Mouse (Mus musculus): ENCODE data around the gene Dact1. TPM values are rescaled to one million over a fixed set of nuclear protein-coding genes. Genes with fewer than 3 reads are reported as not detected.

Gene Dact1
- polyA plus RNA-seq, 1 experiment from 2014 or later = 21.2 TPM

DNA sequence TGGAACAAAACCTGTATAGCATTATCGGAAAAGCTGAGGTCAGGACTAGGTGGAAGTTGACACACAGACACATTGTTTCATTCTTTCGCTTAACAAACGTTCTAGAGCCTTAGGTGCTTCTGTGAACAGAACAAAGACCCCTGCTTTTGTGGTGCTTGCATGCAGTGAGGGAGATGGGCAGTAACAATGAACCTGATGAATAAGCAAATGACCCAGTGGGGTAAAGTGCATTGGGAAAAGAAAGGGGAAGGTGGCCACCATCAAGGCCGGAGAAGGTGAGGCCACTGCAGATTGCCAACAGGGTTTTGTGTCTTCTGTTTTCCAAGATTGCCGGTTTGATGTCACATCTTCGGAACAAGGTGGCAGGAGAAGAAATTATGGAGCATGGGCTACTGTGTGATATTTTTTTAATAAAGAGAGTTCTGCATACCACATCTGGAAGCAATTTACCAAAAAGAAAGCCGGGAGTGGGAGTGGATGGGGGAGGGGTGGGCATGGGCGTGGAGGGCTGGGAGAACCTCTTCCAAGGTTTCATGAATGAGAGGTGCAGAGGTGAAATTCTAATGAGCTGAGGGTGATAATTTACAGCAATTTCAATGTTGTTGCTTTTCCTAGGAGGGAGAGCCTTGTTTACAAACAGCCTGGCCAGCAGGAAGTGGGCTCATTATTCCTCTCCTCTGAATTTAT is 12.7 kb upstream of the Dact1 start:
- peak; percentile 56; the same call in 1 of the 2 replicates for ATAC-seq (ENCODE audit: low FRiP score, low read depth)
- Histone ChIP-seq H3K4me1 (peaks cover 37% of the 10 kb centered on the region), H3K4me2 (replicated peaks) (peak overlapping the region; percentile 35), H3K27ac (peak overlapping the region; percentile 6; the same call in 1 of the 2 replicates), H3K9ac (no peak overlapping the region), H3K36me3 (no peaks in the 10 kb centered on the region), H3K9me3 (no peaks in the 10 kb centered on the region), H3K4me3 (no peak overlapping the region), H3K27me3 (no peaks in the 10 kb centered on the region; the same call in 1 of the 2 replicates)
- WGBS = 17% methylated on average over 8 of the region's 8 CpGs

DNA sequence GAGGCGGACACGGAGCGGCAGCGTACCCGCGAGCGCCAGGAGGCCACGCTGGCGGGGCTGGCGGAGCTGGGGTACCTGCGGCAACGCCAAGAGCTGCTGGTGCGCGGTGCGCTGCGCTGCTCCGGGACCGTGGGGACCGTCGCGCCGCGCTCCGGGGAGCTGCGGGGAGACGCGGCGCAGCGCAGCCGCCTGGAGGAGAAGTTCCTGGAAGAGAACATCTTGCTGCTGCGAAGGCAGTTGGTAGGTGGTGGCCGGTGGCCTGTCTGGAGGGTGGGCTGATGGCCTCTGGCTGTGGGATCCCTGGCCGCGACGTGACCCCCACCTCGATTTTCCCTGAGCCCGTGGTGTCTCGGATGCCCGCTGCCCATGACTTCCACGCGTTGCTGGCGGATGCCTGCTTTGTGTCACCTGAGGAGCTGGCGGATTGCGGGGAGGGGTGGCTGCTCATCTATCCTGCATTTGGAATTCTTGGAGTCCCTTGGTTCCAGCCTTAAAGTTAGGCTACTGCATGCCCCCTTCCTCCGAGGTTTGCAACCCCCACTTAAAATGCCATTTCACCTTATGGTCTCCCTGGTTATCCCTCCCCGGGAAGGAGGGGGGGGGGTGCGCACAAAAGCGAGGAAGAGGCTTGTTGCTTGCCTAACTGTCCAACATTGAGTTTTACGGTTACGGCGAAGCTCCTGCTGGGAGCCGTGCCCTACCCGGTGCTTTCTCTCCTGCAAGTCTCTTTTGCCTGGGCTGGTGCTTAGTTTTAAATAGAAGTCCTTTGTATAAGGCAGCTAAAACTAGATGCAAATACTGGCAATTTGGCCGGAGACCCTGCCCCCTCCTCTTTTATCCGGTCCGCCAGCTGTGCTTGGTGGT is 616 bp downstream of the Dact1 start:
- peak; percentile 3; the same call in 1 of the 2 replicates for ATAC-seq (ENCODE audit: low FRiP score, low read depth)
- peak overlapping the region; percentile 75 for H3K4me2 ChIP-seq (replicated peaks)
- under 1% methylated on average over 56 of the region's 56 CpGs for WGBS
- peak overlapping the region; percentile 95 for H3K27ac ChIP-seq
- H3K4me1 ChIP-seq = peaks cover 32% of the 10 kb centered on the region
- peak overlapping the region; percentile 88 for H3K4me3 ChIP-seq
- no peaks in the 10 kb centered on the region for H3K9me3 ChIP-seq
- H3K9ac ChIP-seq = peak overlapping the region; percentile 96
- H3K27me3 ChIP-seq = peaks cover 10% of the 10 kb centered on the region; the same call in 1 of the 2 replicates
- H3K36me3 ChIP-seq = peaks cover 24% of the 10 kb centered on the region

DNA sequence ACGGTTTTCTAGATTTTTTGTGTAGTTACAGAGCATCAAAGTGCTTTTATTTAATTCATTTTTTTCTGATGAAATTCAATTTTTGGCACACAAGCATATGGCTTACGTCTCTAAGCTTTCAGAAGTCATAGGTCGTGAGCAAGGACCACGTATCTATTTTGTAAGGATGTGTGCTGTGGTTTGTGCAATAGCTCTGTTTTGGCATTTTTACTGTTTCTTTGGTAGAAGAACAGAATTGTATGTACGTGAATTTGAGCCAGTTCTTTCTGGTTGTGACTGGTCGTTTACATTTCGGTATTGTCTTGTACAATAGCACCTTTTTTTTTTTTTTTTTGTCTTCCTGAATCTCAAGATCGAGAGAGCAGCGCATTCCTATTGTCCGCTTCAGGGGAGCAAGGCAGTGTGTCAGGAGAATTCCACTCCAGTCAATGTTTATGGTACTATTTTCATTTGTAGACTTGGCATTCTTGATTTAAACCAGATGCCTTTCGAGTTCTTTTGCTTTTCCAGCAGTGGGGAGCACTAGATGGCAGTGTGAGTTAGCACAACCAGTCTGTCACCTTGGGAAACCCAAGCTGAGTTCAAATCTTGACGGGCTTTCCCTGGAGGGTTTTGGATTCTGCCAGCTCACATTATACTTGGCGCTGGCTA is 1.7 kb downstream of the Dact1 start:
- peaks cover 25% of the 10 kb centered on the region for H3K4me1 ChIP-seq
- H3K9me3 ChIP-seq = 0 out of 2 replicates have a peak, but pooled peaks cover 3% of the 10 kb centered on the region
- peak overlapping the region; percentile 96 for H3K9ac ChIP-seq
- WGBS = 5% methylated on average over 13 of the region's 13 CpGs
- peak overlapping the region; percentile 88 for H3K4me3 ChIP-seq
- peaks cover 2% of the 10 kb centered on the region; the same call in 1 of the 2 replicates for H3K27me3 ChIP-seq
- ATAC-seq (ENCODE audit: low FRiP score, low read depth) = no peak
- peak overlapping the region; percentile 95; the same call in 1 of the 2 replicates for H3K27ac ChIP-seq
- H3K4me2 ChIP-seq (replicated peaks) = peak overlapping the region; percentile 75
- H3K36me3 ChIP-seq = peaks cover 33% of the 10 kb centered on the region

DNA sequence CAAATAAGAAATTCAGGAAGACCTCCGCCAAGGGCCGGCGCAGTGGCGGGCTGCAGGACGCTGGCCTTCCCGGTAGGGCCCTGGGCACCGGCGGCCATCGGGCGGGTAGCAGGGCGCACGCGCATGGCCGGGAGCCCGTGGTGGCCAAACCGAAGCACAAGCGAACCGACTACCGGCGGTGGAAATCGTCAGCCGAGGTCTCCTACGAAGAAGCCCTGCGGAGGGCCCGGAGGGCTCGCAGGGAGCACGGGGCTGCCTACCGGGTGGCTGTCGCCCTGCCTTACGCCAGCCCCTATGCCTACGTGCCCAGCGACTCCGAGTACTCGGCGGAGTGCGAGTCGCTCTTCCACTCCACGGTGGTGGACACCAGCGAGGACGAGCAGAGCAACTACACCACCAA is 8.6 kb downstream of the Dact1 start:
- Histone ChIP-seq H3K27ac (no peak overlapping the region), H3K9ac (no peak overlapping the region), H3K36me3 (peaks cover 73% of the 10 kb centered on the region), H3K4me1 (no peaks in the 10 kb centered on the region), H3K4me2 (replicated peaks) (no peak overlapping the region), H3K27me3 (no peaks in the 10 kb centered on the region), H3K9me3 (peaks cover 16% of the 10 kb centered on the region), H3K4me3 (no peak overlapping the region)
- WGBS = 90% methylated on average over 35 of the region's 40 CpGs
- ATAC-seq (ENCODE audit: low FRiP score, low read depth) = no peak

DNA sequence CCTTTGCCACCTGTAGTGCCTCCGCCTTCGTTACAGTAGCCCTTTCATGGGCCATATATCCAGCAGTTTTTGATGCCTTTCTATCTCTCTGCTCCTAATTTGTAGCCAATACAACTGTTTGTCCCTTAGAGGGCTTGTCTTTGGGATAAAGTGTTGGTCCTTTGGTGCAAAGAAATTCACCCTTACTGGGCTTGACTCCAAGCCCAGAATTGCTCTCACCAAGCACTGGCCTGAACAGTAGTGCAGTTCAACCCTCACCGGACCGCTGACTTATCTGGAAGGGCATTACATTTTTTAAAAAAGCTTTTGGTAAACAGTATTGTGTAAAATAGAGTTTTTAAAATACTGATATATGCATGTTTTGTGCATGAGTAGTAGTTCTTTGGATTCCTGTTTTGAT is 9.9 kb downstream of the Dact1 start:
- ATAC-seq (ENCODE audit: low FRiP score, low read depth) = no peak
- Histone ChIP-seq H3K4me2 (replicated peaks) (no peak overlapping the region), H3K4me3 (no peak overlapping the region), H3K9me3 (peaks cover 16% of the 10 kb centered on the region), H3K27me3 (no peaks in the 10 kb centered on the region), H3K36me3 (peaks cover 61% of the 10 kb centered on the region), H3K27ac (no peak overlapping the region), H3K4me1 (no peaks in the 10 kb centered on the region), H3K9ac (no peak overlapping the region)
- 90% methylated on average over 4 of the region's 4 CpGs for WGBS

DNA sequence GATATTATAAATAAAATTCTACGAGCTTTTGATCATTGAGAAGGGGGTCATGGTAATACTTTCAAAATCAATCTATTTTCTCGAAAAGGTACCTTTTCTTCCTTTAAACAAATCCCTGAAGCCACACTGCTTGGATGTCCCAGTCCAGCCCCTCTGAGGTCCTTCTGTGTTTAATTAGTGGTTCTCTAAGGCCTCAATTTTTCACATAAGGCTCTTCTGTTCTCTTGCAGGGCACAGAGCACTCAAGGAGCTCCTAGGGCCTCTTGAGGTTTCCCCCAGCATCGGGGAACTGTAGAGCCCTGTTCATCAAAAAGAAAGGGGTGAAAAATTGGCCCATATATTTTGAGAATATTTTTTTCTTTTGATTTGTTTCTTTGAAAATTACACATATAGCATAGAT is 23.0 kb downstream of the Dact1 start:
- peaks cover 7% of the 10 kb centered on the region; the same call in 1 of the 2 replicates for H3K27me3 ChIP-seq
- H3K4me1 ChIP-seq = peaks cover 21% of the 10 kb centered on the region
- no peak overlapping the region for H3K4me3 ChIP-seq
- H3K36me3 ChIP-seq = no peaks in the 10 kb centered on the region
- no peaks in the 10 kb centered on the region for H3K9me3 ChIP-seq
- no peak overlapping the region for H3K4me2 ChIP-seq (replicated peaks)
- no peak for ATAC-seq (ENCODE audit: low FRiP score, low read depth)
- no peak overlapping the region for H3K9ac ChIP-seq
- no peak overlapping the region for H3K27ac ChIP-seq
- 40% methylated on average over 3 of the region's 3 CpGs for WGBS

DNA sequence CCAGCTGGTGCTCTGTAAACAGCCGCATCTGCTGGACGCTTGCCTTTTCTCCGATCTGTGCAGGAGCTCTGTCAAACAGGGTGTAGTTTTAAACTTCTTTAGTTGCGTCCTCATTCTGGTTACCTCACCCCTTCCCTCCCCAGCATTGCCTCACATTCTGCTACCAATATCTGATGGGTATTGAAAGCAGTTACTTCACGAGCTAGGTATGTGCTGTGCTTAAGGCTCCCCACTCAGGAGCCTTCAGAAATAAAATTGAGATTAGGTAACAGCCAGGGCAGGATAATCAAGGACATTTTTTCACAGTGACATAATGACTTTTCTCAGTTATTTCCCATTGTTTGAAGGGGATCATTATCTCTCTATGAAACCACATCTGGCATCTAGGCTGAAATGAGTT is 23.9 kb downstream of the Dact1 start:
- WGBS = 22% methylated on average over 5 of the region's 5 CpGs
- H3K27me3 ChIP-seq = peaks cover 7% of the 10 kb centered on the region; the same call in 1 of the 2 replicates
- 0 out of 2 replicates have a peak, but pooled peaks have one; percentile 48 for ATAC-seq (ENCODE audit: low FRiP score, low read depth)

DNA sequence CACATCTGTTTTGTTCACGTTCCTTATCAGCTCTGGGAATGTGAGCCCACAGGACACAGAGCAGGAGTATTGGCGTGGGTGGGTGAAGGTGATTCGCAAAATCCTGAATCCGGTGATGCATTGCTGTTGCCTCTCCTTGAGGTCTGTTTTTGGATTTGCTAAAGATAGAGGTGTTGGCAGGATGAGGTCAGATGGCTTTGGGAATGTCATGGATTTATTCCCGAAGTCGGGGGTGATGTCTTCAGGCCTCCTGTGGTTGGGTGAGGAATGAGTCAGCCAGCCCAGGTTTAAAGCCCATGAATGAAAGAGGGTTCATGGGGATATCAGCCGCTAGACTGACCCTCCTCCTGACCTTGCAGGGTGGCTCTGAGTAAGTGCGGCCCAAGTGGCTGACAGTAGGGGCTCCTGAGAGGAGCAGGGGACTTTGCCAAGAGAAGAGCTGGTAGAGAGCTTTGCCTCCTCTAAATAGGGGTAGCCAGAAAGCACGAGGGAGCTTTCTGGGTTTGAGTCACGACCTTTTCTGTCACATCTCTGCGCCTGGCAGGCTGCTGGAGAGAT is 27.4 kb downstream of the Dact1 start:
- H3K9ac ChIP-seq = no peak overlapping the region
- H3K9me3 ChIP-seq = no peaks in the 10 kb centered on the region
- no peaks in the 10 kb centered on the region for H3K36me3 ChIP-seq
- H3K27me3 ChIP-seq = peaks cover 7% of the 10 kb centered on the region; the same call in 1 of the 2 replicates
- 59% methylated on average over 11 of the region's 11 CpGs for WGBS
- H3K4me1 ChIP-seq = peaks cover 21% of the 10 kb centered on the region
- no peak overlapping the region for H3K4me3 ChIP-seq
- no peak for ATAC-seq (ENCODE audit: low FRiP score, low read depth)
- H3K27ac ChIP-seq = no peak overlapping the region
- no peak overlapping the region for H3K4me2 ChIP-seq (replicated peaks)

More for the DNA sequence above, 23.9 kb downstream of the Dact1 start:
- H3K9me3 ChIP-seq = no peaks in the 10 kb centered on the region
- no peak overlapping the region for H3K4me2 ChIP-seq (replicated peaks)
- peaks cover 21% of the 10 kb centered on the region for H3K4me1 ChIP-seq
- H3K9ac ChIP-seq = 0 out of 2 replicates have a peak overlapping the region, but pooled peaks have one; percentile 36
- no peak overlapping the region for H3K4me3 ChIP-seq
- no peaks in the 10 kb centered on the region for H3K36me3 ChIP-seq
- H3K27ac ChIP-seq = peak overlapping the region; percentile 39

DNA sequence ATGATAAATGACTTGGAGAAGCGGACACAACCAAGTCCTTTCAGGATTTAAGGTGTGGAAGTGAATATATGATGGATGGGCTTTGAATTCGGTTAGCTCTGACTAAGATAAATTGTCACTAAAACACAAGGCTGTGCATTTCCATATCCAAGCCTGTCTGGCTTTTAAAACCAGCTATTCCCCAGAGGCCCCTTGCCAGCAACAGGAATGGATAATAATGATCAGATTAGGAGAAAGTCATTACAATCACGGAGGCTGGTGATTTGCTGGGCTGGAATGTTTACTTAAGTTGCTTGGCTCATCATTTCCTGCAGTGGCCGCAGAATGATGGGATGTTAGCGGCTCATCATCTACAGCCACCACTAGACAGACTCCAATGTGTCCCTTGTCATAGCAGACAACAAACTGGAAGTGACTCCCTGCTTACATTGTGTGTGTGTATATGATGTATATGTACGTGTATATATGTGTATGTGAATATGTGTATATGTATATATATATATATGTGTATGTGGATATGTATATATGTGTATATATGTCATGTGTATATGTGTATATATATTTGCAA is 28.3 kb downstream of the Dact1 start:
- H3K4me3 ChIP-seq = no peak overlapping the region
- no peaks in the 10 kb centered on the region for H3K9me3 ChIP-seq
- peaks cover 16% of the 10 kb centered on the region for H3K4me1 ChIP-seq
- H3K27me3 ChIP-seq = peaks cover 7% of the 10 kb centered on the region; the same call in 1 of the 2 replicates
- no peak overlapping the region for H3K27ac ChIP-seq
- 66% methylated on average over 6 of the region's 6 CpGs for WGBS
- H3K4me2 ChIP-seq (replicated peaks) = no peak overlapping the region
- no peaks in the 10 kb centered on the region for H3K36me3 ChIP-seq
- ATAC-seq (ENCODE audit: low FRiP score, low read depth) = no peak
- H3K9ac ChIP-seq = no peak overlapping the region

DNA sequence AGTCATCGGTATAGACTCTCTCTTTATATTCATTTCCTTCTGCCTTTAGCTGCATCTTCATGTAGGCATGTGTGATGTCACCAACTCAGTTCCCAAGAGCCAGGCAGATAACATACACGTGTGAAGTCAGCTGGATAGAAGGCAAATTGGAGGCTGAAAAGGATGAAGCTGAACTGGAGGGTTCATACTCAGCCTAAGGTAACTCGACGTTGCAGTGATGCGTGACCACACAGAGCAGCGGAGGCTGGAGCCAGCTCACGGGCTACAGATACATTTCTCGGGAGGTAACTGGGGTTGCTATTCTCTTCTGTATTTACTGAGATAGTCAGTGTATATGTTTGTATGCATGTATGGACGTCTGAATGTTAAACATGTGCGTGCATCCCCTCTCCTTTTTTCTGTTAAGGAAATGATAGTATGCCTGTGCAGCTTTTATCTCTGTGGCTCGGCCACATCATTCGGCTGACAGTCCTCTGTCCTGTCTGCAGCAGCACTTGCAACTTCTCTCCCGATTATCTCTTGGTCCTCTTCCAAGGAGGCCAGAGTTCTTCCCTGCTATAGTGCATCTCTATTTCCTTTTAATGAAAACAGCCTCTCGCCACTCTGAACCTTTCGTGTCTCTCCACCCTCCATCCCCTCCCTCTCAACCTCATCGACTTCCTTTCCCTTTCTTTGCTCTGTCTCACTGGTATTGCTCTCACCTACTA is 29.6 kb downstream of the Dact1 start:
- peaks cover 3% of the 10 kb centered on the region for H3K4me1 ChIP-seq
- ATAC-seq (ENCODE audit: low FRiP score, low read depth) = no peak
- H3K27me3 ChIP-seq = peaks cover 4% of the 10 kb centered on the region; the same call in 1 of the 2 replicates
- no peak overlapping the region for H3K9ac ChIP-seq
- H3K36me3 ChIP-seq = no peaks in the 10 kb centered on the region
- no peak overlapping the region for H3K4me2 ChIP-seq (replicated peaks)
- no peak overlapping the region for H3K27ac ChIP-seq
- H3K4me3 ChIP-seq = no peak overlapping the region
- H3K9me3 ChIP-seq = no peaks in the 10 kb centered on the region
- WGBS = 78% methylated on average over 16 of the region's 16 CpGs

DNA sequence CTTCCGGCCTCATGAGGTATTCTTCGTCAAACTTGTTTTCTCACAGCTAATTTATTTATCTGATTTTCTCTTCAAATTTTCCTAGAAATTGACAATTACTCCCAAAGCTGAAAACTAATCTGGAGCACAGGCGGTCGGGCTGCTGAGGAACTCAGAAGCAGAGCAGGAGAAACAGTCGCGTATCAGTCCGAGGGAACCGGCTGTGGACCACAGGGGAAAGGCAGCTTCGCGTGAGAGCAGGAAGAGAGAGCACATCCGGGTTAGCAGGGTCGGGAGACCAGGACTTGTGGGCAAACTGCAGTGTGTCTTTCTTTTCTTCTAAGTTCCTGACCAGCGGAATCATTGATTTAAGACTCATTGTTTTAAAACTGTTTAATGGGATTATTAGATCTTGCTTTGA is 32.7 kb downstream of the Dact1 start:
- H3K27me3 ChIP-seq = no peaks in the 10 kb centered on the region
- H3K27ac ChIP-seq = no peak overlapping the region
- no peak overlapping the region for H3K9ac ChIP-seq
- ATAC-seq (ENCODE audit: low FRiP score, low read depth) = no peak
- H3K4me1 ChIP-seq = peaks cover 15% of the 10 kb centered on the region
- H3K9me3 ChIP-seq = no peaks in the 10 kb centered on the region
- H3K4me2 ChIP-seq (replicated peaks) = no peak overlapping the region
- no peaks in the 10 kb centered on the region for H3K36me3 ChIP-seq
- H3K4me3 ChIP-seq = no peak overlapping the region
- 39% methylated on average over 13 of the region's 13 CpGs for WGBS
